Mouse (Mus musculus): Measurements from ENCODE around the gene Arhgap18. TPM values are rescaled to one million over a fixed set of nuclear protein-coding genes. Genes with fewer than 3 reads are reported as not detected.

Arhgap18 gene
- total RNA-seq, 2 experiments from 2014 or later: 8.6 to 10.6 TPM

DNA sequence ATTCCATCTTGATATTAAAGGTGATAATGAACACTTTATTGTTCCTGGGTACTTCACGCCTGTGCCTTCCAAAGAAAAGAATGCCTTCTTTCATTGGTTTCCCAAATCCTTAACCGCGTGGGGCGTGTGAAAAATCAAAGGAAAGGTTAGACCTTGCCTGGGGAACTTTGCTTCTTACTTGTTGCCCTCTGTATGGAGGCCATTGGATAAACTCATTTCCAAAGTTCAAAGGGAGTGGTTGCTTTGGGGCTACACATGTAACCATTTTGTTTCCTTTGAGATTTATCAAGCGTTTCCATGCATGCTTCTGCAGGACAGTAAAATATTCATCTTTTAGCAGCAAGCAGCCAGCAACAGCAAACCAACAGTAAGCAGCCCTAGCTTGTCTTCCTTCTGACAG lies 20.3 kb downstream of the Arhgap18 start:
- intact Hi-C loops (cut with DNase I): no loop called here
- no peak for DNase-seq (ENCODE audit: low spot score in 2 of 2)

DNA sequence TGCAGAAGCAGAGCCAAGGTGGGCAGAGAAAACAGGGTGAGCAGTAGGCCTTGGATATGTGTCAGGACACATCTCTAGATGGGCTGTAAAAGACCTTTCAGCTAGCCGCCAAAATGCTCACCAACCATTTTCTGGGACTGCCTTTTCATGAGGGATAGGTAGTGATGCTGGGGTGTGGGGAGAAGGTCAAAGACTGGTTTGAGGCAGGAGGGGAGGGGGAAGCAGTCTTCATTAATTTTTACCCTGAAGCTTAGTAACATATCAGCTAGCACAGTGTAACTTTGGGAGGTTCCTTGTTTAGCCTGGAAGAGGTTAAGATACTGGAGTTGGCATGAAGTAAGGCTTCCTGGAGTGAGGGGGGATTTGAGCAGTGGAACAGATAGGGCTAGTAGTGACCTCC lies 21.0 kb downstream of the Arhgap18 start:
- intact Hi-C loops (cut with DNase I): no loop called here
- no peak for DNase-seq (ENCODE audit: low spot score in 2 of 2)

DNA sequence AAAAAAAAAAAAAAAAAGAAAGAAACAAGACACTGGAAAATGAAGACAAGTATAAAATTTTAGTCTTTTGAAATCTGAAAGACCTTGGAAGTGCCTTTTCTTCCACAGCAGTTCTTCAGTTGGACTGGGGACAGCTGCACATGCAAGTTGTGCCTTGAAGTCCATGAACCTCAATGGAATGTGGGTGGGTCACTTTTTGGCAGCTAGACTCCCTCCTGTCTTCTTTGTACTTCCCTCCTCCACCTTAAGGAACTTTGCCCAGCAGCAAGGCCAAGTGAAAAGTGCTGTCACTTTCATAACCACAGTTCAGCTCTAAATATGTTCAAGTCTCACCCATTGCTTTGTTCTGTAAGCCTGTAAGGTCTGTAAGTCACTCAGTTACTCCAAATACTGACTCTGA lies 23.2 kb downstream of the Arhgap18 start:
- intact Hi-C loops (cut with DNase I): no loop called here
- no peak for DNase-seq (ENCODE audit: low spot score in 2 of 2)

DNA sequence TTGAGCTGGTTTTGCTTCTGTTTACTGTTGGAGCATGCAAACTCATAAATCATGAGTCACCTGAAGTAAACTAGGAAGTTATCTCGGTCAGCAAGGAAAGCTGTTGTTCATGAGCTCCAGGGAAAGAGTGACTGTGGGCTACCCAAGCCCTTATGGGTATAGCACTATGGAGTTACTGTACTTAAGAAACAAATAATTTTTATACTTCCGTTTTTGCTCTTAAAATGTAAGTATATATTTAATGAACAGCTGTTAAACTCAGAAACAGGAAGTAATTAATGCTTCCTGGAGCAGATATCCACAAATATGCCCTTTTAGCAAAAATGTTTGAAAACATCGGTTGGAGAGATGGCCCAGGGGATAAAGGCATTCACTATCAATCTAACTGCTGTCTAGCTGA lies 27.4 kb downstream of the Arhgap18 start:
- intact Hi-C loops (cut with DNase I): no loop called here
- DNase-seq (ENCODE audit: low spot score in 2 of 2): no peak

DNA sequence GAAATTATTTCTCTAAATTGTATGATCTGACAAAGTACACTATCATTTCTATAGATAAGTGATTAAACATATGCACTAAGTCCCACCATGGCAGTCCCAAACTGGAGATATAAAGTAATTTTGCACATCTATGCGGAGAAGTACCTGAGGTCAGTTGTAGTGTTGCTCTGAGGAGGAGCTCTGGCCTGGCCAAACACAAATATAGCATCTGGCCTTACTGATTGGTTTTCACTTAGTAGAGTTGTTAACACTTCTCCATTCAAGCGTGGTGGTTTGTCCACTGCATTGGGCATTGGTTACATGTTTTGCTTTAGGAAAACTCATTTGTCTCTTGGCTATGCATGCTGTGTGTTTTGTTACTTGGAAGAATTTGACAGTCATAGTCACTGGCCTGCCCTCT lies 36.5 kb downstream of the Arhgap18 start:
- DNase-seq (ENCODE audit: low spot score in 2 of 2): no peak
- intact Hi-C loops (cut with DNase I): no loop called here

DNA sequence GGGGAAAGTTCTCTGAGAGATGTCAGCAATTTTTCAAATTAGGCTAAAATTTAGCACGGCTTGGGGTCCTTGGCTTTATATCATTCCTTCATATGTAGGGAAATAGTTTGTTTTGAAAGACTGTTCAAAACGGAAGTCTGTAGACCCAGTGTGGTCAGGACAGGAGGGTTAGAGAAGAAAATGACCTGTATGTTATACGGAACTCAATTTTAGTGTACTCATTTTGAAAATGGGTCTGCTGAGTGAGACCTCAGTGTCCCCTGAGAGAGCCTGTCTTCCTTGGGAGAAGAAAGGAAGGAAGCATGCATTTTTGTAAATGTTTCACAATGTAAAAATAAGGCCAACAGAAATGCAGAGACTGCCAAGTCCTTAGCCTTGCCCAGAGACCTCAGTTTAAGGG lies 38.6 kb downstream of the Arhgap18 start:
- intact Hi-C loops (cut with DNase I): no loop called here
- no peak for DNase-seq (ENCODE audit: low spot score in 2 of 2)

DNA sequence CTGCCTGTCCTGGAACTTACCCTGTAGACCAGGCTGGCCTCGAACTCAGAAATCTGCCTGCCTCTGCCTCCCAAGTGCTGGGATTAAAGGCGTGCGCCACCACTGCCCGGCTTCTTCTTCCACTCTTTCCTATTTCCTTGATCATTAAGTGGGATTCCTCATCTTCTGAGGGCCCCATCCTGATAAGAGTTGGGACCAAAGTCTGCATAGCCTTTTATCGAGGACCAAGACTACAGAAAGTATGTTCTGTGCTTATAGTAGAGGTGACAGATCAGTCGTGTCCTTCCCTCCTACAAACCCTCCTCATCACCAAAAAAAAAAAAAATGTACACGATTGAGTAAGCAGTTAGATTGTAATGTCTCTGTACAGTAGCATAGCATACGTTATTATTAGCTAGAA lies 39.8 kb downstream of the Arhgap18 start:
- intact Hi-C loops (cut with DNase I): no loop called here
- DNase-seq (ENCODE audit: low spot score in 2 of 2): no peak

DNA sequence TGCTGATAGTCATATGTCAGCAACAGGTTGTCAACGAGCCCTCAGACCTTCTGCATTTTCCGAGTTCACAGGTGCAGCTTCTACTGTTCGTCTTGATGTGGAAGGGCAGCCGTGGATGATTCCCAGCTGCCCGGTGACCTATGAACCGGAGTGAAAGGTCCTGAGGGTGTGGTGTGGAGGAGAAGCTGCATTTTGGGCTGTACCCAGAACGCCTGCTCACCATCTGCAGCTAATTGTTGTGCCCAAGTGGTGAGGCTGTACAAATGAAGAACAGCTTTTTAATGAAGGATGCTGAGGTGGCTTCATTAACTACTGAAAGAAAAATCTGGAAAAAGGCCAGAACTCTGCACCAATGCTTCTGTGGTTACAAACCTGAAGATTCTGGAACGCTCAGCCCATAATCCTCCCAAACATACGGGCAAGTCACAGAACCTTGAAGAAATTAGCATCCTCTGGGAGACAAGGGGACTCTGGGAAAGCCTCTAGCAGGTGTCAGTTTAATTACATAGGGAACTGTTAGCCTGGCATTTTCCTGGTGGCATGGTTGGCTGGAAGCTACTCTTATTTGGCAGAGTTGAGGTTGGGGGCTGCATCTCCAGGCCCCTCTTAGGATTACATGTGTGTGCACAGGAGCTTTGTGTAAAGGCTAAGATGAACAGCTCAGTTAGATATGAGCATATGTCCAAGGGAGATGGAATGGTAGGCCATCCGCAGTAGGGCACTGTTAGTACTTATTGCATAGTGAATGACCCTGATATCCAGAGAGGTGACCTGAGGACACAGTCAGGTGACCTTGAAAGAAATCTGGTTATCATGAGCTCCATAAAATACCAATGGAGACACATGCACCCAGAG lies 43.4 kb downstream of the Arhgap18 start:
- intact Hi-C loops (cut with DNase I): no loop called here
- DNase-seq (ENCODE audit: low spot score in 2 of 2): no peak

DNA sequence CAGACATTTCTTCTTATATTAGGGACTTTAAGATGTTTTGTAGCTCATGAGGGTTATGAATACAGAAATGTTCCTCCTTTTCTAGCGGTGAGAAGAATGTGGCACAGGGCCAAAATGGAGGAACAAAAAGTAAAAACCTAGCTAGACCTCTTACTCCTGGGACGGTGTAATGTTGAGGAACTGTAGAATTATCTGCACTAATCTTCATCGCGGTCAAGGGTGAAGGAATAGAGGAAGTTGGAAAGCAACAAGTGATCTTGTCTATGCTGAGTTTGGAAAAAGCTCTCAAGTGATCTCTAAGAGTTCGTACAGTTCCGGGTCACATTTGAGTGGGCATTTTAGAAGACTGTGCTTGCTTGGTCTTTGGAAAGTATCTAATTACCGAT lies 44.1 kb downstream of the Arhgap18 start:
- intact Hi-C loops (cut with DNase I): no loop called here
- DNase-seq (ENCODE audit: low spot score in 2 of 2): no peak

DNA sequence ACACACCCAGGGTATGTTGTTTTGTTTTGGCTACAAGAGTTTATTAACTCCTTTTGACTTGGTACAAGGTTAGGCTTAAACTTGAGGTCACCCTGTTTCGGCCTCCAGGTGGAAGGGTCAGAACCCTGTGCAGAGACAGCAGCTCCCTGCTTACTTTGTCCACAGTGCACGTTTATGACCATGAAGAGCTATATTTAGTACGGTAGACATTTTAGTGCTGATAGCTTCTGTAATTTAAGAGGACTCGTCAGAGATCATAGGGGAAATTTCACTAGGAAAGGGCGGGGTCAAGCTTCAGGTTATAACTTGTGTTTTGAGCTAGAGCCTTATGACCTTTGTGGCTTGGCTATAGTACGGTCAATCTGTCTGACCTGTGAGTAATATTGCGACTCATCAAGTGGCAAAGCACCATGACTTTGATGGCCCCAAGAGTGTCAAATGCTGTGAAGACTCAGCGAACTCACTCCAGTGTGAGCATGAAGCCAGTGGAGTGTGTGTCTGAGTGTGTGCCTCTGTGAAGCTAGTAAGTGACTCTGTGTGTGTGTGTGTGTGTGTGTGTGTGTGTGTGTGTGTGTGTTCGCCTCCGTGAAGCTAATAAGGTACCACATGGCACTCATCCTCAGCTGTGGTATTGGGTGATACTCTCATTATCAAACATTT lies 45.7 kb downstream of the Arhgap18 start:
- intact Hi-C loops (cut with DNase I): no loop called here

DNA sequence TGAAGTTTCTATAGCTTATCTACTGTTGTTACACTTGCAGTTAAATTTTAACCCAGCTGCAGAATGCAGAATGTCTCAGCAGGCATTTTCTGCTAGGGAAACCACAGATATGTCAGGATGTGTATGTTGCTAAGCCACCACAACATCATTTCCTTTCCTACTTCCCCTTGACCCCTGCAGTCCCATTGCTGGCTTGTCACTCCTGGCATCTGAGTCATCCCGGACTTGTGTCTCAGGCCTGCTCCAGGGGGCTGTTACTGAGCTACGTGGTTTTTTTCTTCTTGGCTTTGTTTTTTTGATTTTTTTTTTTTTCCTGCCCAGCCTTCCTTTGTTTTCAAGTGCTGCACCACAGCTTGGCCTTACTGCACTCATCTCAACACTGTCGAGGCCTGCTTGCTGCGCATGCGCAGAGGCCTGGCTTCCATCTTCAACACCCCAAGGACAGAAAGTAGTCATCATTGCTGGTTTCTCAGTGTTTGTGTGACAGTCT lies 46.4 kb downstream of the Arhgap18 start:
- intact Hi-C loops (cut with DNase I): no loop called here
- no peak for DNase-seq (ENCODE audit: low spot score in 2 of 2)

More for the DNA sequence above, 45.7 kb downstream of the Arhgap18 start:
- no peak for DNase-seq (ENCODE audit: low spot score in 2 of 2)

DNA sequence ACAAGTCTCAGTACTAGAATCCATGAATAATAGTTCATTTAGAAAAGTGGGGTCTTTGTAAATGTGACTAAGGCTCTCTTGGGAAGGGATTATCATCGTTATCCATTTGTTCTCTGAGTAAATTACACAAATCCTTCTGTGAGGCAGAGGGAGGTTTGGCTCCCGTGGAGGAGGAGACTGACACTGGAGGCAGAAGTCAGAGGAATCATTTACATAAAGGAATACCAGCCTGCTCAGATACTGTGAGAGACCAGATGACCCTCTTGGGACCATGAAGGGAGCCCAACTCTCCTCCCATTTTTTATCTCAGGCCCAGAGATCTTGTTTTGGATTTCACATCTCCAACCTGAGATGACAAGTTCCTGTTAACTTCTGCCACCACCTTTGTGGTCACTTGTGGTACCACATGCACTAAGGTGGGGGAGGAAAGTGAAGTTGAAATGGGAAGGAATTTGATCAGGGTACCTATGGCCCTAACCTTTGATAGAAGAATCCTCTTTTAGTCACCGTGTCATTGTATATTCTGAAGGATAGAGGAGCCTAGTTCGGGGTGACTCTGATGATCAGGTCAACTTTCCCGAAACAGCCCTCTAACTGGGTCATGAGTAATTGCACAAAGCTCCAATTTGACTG lies 51.2 kb downstream of the Arhgap18 start:
- intact Hi-C loops (cut with DNase I): no loop called here
- DNase-seq (ENCODE audit: low spot score in 2 of 2): no peak

DNA sequence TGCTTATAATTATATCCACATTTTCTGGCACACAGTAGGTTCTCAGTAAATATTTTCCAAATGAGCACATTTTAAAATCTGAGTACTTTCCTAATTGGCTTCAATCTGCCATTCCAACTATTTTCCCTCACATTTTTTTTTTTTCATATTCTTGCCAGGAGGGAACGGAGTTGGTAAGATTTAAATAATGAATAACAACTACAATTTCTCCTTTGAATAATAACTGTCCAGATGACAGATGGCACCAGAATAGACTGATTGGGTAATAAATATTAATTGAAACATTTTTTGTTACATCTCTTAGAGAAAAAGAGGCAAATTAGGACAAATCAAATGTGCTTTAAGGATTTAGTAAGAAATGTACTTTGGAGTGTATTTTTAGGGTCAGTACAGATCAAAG lies 51.8 kb downstream of the Arhgap18 start:
- no peak for DNase-seq (ENCODE audit: low spot score in 2 of 2)
- intact Hi-C loops (cut with DNase I): loop anchor here (1.0 kb wide), 1 partner anchor 9 kb away; no protein-coding TSS in a partner anchor

DNA sequence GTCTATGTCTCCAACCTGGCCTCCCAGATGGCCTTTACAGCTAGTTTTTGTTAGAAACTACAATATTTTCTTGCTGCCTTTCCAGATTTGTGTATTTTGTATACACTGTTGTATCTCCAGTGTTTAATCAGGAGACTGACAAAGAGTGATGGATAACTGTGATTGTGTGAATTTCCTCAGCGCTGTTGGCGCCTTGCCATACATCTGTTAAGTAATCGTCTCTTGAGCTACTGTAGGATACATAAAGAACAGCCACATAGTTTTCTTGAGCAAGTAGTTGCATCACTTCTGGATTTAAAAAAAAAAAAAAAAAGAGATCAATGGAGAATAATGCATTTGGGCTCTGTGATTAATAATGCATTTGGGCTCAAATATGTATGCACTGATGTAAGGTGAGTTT lies 52.9 kb downstream of the Arhgap18 start:
- intact Hi-C loops (cut with DNase I): no loop called here
- DNase-seq (ENCODE audit: low spot score in 2 of 2): no peak

DNA sequence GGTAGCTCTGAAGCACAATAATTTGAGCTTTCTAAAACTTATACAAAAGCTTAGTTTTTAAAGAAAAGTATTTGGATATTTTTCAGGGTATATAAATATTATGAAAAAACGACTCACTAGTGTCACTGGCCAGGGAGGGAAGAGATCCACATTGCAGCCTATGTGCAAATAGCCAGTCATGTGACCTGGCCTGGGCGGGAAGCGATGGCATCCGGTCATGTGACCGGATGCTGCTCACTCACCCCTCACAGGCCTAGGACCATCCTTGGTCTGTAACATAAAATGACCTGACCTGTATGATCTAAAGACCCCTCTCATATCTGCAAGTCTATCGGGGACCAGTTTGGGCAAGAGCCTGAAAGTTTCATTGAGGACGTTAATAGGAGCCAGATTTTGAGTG lies 56.8 kb downstream of the Arhgap18 start:
- no peak for DNase-seq (ENCODE audit: low spot score in 2 of 2)
- intact Hi-C loops (cut with DNase I): no loop called here

DNA sequence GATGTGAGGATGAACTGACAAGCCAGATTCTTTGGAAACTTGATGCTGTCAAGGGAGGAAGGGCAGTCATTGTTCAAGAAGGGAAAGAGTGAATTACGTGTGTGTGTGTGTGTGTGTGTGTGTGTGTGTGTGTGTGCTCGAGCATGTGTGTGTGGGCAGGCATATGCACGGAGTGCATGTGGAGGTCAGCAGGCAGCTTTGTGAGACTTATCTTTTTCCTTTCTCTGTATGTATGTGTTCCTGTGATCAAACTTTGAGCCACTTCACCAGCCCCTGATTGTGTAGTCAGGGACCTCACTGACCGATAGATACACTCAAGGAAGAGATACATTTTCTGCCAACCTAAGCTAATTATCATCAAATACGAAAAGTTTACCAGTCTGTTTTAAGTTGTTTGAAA lies 57.6 kb downstream of the Arhgap18 start:
- intact Hi-C loops (cut with DNase I): no loop called here
- DNase-seq (ENCODE audit: low spot score in 2 of 2): no peak

DNA sequence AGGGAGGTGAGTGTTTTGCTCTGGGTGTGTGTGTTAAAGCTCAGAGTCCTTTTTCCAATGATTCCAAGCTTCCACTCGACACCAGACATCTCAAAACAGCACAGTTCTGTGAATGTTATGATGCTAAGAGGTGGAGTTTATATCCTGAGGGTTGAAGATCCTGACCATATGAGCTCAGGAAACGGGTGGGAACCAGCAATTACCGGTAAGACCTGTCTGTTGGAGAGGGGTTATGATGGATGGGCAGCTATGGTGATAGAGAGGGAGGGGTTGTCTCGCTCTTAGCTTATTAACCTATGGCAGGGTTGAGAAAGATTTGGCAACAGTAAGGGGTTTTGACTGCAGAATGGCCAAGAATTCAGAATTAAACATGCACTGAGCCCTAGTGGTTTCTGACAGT lies 58.1 kb downstream of the Arhgap18 start:
- intact Hi-C loops (cut with DNase I): no loop called here
- DNase-seq (ENCODE audit: low spot score in 2 of 2): no peak

DNA sequence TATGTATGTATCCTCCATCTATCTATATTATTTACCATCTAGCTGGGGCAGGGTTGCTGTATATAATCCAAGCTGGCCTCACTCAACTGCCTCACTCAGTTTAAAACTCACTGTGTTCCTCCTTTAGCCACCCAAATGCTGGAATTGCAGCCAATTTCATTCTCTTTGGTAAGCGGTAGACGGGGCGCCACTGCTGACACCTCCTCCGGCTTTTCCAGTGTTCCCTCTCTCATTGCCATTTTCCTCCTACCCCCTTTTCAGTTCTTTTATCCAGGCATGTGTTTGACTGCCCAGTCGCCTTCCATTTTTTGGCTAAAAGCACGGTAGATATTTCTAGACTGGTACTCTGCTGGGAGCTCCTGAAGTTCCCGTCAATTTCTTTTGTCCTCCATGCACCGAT lies 62.4 kb downstream of the Arhgap18 start:
- peak; percentile 36 to 88 for DNase-seq (ENCODE audit: low spot score in 2 of 2)
- intact Hi-C loops (cut with DNase I): loop anchor here (2.0 kb wide), 1 partner anchor 61 kb away; no protein-coding TSS in a partner anchor

DNA sequence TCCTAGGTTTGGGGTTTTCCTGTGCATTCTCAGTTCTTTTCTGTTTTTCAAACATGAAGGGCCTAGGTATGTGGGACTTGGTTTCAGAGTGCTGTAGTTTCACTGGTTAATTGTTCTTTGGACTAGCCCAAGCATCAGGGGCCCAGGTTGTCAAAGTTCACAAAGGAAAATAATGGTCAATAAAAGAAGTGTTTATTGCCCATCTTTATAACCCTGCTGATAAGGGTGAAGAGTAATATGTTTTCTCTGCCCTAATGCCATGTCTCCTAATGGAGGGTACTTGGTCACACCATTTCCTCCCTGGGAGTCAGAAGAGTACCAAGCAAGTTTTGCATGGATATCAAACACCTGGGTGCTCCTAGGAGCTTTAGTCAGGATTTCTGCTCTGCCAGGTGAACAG lies 67.1 kb downstream of the Arhgap18 start:
- no peak for DNase-seq (ENCODE audit: low spot score in 2 of 2)
- intact Hi-C loops (cut with DNase I): no loop called here

DNA sequence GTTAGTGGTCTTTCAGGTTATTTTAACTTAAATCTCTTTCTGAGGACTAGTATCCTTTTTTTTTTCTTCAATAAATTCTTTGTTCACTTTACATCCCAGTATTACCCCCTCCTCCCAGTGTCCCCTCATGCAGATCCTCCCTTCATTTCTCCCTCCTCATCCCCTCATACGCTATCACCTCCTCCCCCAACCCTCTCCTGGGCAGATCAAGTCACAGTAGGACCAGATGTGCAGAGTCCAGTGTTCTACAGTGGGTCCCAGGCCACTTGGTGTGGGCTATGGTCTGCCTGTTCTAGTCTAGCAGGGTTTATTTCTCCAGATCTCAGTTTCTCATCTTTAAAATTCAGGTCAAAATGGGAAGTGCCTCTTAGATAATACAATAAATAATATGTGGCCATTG lies 67.7 kb downstream of the Arhgap18 start:
- intact Hi-C loops (cut with DNase I): no loop called here
- no peak for DNase-seq (ENCODE audit: low spot score in 2 of 2)

DNA sequence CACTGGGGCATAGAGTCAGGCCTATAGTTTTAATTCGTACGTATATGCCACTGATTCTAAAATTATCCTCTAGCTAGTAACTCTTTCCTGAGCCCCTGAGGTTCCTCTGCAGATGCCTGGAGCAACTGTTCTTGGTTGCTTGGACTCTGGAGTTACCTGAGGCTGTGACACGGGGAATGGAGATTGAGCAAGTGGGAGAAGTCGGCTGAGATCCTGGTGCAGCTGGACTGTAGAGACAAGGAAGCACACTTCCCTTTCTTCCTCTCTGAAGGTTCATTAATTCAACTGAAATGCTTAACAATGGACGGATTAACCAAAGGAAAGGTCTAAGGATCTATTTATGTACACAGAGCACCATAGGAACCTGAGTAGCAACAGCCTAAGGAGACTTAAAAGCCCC lies 70.8 kb downstream of the Arhgap18 start:
- intact Hi-C loops (cut with DNase I): no loop called here
- no peak for DNase-seq (ENCODE audit: low spot score in 2 of 2)
